Mouse (Mus musculus): ENCODE results near the gene Stx18.

The Stx18 gene

DNA sequence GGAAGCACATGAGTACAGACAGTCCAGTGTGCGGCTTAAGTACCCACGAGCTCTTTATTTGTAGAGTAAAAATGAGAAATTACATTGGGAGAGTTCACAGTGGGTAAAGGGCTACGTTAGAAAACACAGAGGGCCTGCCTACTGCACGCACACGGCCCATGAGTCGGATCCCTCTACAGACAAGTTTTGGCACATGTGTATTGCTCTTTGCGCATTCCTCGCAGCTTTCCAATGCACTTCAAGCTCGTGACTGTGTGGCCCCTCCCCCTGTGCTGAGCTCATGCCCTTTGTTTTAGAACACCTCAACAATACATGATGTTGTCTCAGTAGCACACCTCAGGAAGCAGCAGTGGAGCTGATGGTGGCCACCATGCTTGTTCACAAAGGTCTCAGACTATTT is 98.6 kb downstream of the Stx18 start:
- DNase-seq = no peak

DNA sequence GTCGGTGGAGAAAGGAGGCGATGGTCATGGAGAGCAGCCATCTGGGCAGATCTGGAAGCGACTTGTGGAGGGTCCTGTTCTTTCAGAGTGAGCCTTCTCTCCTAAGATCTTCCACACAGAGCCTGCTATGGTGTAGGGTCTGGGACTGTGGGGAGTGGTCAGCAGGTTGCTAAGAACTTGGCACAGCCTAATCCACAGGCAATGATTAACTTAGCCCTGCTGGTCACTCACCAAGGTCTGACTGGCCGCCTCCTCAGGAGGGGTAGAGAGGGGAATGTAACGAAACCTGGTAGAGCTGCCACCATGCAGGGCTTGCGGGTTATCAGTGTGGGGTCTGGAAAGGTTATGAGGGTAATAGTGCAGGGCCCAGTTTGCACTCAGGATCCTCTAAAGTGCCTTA is 102.4 kb downstream of the Stx18 start:
- peak; percentile 51 for DNase-seq

DNA sequence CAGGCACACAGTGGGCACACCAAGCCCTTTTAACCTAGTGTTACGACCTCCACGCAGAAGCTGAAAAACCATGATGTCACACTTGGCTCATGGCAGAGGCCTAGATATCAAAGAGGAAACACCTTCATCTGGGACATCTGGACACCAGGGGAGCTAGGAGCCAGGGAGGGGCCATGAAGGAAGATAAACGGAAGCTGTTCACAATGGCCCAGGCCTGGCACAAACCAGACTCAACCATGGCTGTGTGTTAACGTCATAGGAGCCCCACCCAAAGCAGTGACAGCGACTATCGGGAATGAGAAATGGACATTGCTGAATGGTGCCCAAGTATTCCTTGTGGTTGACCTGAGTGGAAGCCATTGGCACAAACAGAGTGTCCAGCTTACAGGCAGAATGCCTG is 108.0 kb downstream of the Stx18 start:
- DNase-seq = peak; percentile 24

DNA sequence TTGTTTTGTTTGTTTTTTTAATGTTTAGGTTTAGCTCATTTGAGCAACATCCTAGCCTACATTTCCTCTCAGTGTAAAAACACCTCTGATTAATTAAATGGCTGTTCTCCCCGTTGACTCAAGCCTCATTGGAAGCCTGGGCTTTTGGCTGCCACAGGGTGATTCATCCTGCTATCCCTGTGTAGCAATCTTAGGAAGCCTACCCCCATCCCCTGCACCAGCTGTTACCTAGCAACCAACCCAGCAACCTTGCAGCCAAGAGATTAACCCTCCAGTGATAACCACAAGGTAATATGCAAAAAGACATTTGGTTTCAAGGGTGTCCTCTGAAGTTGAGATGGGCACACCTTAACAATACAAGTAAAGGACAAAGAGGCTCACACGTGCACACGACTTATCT is 112.7 kb downstream of the Stx18 start:
- no peak for DNase-seq

DNA sequence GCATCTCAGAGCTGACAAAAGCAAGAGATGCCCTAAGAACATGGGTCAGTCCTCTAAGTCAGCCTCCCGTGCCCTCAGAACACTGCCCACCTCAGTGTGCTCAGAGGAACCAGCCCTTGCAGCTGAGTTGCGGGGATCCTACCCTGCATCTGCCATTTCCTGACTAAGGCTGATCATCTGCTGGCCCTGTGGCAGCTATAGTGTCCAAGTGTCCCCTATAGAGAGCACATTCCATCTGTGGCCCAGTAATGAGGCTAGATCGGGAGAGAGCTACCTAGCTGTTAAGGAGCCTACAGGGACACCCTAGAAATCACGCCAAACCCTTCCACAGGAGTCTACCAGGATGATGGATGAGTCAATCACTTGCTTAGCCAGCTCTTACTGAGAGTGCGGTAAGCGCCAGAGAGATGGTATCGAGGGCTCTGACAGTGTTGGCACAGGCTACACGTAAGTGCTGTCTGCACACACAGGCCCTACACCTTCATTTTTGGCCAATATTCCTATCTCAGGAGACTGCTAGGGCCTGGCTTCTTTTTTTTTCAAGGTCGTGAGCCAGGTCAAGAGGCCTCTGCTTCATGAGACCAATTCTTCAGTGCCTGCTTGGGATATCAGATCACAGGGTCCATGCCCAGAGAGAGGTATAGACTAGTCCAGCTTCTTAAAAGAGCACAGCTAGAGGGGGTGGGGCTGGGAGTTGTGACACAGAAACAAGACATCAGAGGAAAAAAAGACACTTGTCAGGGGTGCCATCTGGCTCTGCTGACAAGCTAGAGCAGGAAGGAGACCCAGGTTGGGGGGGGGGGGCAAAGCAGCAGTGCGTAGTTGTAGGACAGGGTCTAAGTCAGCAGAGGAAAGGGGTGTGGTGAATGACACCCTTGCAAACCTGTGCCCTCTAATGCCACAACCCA is 113.9 kb downstream of the Stx18 start:
- DNase-seq = no peak

DNA sequence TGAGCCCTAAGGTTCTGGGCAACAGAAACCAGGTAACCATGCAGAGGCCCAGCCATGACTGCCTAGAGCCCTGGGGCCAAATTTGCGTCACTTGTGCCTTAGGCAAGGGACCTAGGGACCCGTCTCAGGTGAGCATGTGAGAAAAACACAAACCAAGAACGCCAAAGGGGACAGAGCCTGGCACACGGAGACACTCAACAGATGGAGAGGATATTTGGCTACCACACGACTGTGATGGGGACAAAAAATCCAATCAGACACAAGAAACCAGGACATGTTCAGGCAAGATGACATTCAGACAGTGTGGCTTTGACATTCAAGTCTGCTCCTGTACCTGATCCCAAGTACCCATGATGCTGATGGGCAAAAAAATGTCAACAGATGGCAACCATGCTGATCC is 115.1 kb downstream of the Stx18 start:
- DNase-seq = no peak

DNA sequence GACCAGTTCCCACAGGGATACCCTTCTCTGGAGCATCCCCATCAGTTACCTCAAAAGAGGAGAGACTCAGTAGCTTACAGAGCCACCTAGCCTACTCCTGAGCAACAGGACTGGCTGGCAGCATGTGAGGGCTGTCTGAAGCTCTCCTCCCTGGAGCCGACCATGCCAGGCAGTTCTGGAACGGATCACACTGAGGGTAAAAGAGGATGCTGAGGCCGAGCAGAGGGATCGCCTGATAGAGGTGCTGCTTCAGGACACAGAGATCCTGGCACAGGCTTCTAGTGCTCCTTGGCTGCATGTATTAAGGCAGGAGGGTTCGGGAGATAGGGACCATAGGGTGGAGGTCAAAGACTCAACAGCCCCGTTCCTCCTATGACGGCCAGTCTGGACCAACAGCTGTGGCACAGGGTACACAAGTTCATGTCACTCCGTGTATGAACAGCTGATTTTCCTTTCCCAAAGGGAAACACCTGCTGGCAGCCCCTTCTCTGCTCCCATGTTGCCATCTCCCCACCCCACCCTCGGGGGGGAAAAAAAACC is 119.0 kb downstream of the Stx18 start:
- DNase-seq = no peak

DNA sequence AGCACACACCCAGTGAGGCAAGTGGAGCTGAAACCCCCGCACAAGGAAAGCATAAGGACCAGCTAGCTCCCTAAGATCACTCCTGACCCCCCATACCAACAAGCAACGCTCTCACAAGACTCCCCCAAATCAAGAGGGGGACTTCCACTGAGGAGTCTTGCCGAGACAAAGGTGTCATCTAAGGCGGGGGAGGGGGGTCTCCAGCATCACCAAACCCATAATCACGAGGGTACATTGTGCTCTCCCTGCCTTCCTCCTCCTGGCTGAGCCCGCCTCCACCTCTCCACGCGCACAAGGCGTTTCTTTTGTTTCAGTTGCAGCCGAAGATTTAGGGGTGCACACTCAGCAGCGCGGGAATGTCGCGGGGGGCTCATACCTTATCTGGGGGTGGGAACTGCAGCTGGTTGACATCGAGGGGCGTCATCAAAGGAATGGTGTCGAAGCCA is 120.0 kb downstream of the Stx18 start:
- no peak for DNase-seq

DNA sequence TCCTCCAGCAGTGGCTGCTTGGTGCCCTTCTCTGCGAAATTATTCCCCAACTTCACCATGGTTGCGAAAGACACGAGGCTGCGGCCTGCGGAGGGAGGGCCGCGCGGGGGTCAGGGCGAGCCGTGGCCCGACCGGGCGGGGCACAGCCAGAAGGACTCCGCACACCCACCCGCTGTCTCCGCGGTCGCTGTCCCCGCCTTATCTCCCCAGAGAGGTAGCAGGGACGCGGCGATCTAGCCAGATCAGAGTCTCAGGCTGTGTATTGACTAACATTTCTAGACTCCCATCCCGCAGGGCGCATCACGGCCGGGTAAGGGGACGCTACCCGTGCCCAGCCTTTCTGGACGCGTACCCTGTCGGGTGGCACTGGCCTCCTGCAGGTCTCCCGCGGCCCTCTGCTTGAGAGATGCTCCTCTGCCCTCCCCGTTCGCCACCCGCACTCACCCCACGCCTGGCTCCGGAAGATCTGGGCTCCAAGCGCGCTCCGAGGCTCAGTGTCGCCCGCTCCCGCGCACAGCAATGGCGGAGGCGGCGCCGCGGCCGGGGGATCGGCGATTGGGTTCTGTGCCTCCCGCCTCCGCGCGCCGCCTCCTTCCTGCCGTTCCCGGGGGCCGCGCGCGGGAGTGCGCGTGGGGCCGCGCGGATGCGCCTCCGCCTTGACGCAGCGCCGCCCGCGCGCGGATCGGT is 120.5 kb downstream of the Stx18 start:
- peak; percentile 84 for DNase-seq

DNA sequence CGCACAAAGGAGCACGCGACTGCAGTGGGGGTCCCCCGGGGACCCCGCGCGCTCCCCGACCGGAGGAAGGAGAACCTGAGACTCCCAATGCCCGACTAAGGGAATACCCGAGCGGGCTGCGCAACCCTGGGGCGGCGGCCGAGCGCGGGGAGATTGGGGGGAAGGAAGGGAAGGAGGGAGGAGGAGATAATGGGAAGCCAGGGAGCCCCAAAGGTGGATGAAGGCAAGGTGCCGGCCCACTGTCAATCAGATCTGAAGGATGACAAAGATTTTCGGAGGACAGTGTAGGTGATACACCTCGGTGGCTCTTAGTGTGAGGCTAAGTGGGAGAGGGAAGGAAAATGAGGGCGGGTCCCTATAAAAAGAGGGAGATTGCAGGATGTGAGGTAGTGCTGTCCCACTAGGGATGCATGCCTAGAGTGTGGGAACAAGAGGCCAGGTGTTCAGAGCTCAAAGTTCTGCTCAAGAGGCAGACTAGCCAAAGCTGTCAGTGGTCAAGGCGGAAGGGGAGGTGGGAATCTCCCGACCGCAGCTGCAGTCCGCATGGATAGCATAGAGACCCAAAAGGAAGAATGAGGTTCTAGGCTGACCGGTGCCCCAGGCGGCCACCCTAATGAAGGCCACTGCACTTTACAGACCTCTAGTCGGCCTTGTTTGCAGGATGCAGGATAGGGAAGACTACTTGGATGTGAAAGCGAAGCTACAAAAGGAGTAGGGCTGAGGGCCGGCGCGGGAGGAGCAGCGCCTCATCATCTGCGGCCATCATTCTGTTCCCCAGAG is 121.3 kb downstream of the Stx18 start, which contains the start of gene Nsg1:
Nsg1 (minus strand) TSS at position 274 of the 780 bp plus-strand sequence.
- no peak for DNase-seq

DNA sequence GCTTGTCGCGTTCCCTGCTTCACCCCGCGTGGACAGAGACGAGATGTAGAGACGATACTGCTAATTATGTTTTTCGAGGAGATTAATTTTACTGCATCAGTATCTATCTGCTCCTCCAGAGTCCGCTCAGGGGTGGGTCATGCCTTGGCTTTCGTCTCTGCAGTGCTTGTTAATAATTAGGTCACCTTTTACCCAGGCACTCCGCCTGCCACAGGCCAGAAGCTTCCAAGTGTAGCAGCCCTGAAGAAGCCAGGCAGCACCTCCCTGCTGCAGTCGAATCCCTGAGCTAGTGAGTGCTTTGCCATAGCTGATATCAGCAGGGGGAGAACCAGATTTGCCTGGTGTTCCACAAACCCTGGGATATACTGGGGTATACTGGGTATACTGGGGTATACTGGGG is 130.0 kb downstream of the Stx18 start:
- DNase-seq = no peak

DNA sequence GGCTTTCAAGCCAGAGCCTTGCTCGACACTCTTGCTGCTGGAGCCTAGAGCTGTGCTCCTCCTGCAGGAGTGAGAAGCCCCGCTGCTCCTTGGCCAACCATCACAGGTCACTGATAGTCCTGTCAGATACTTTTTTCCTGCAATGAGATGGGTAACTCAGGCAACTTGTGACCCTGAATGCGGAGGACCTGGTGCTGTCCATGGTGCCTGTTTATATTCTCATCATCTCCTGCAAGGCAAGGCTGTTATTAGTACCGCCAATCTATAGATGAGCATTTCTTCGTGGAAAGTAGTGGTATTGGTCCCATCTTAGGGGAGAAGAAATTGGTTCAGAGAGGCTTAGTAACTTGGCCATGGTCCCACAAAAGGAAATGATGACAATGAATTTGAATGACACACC is 135.2 kb downstream of the Stx18 start:
- DNase-seq = no peak

DNA sequence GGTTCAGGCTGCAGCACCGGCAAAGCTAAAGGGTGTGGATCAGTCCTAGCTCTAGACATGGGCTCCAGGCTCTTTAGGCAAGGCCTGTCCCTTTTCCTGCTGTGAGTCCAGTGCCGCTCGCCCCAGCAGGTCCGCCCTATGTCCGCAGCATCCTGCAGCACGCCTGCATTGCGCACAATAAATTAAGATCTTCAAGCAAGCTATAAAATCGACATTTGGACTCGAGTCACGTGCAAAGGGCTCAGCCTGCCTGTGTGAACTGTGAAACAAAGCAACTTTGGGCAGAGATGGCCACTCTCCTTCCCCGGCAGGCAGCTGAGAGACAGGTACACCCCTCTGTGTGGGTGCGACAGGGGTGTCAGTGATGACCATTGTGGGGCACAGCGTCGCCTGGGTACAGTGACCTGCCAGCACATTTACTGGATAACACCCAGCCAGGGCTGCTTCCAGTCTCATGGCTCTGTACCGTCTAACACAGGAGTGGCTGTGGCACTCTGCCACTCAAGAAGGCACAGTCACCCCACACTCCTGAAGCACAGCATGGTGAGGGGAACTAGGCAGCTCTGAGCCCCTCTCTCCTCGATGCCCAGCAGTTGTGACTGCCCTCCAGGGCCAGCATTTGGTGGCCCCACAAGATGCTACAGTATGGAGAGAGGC is 135.8 kb downstream of the Stx18 start:
- DNase-seq = no peak

DNA sequence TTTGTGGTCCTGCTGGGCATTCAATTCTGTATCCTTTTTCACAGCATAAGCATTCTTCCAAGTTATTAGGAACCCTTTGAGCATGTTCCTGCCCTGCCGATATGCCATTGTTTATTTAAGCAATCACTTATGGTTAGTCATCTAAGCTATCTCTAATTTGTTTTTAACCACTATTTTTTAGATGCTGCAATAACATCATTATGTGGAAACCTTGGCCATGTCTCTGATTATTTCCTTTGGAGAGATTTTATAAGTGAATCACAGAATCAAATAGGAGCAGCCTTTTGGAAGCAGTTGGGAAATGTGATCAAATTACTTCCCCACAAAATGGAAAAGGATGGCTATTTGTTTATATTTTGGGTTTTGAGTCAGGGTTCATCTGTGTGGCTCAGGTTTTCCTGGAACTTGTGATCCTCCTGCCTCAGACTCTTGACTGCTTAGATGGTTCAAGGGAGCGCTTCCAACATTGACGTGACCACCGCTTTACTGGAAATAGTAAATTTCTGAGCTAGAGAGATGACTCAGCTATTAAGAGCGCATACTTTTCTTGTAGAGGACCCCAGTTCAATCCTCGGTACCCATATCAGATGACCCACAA is 146.2 kb downstream of the Stx18 start:
- no peak for DNase-seq

DNA sequence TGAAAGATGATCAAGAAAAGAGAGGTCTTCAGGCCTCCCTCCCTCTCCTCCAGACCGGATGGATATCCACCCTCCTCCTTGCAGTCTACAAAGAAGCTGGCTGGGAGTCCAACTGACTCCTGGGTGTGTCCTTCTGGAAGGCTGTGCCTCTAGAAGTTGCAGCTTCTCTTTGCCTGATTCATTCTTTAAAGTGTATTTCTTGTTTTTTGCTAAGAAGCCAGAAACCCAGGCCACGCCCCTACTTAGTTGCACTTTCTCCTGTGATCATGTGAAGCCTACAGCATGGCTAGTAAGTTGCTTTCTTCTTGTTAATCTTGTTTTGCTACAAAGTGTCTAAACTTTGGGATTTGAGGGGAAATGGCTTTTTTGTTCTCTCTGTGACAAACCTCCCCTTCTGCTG is 148.5 kb downstream of the Stx18 start:
- DNase-seq = no peak

All from kidney, postnatal 10 days (tissue).